In the genomic region with DNA sequence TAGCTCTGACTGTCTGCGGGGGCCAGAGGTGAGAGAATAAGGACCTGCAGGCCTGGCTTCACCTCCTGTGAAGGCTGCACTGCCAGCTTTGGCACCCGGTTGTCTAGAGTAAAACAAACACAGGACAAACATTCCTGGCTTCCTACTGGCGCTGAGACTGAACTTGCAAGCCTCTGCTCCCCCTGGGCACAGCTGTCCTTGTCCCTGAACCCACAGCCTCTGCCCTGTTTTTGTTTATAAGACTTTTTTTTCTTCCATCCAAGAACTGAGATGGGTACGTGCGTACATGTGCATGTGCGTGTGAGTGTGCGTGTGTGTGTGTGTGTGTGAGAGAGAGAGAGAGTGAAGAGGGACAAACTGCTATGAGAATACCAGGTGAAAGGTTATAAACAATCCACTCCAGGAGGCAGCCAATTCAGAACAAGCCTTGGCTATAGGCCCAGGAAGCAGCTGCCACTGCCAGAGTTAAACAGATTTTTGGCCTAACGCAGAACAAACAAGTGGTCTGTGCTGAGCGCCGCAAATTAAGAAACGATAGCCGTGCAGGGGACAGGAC, we compare ENCODE assay signal across 7 mouse cellular contexts. TPM values are rescaled to one million over a fixed set of nuclear protein-coding genes. Genes with fewer than 3 reads are reported as not detected.
DNase-seq lines count a peak whose midpoint lies in the region; ATAC-seq and TF ChIP-seq lines count a peak whose summit lies in the region.

No protein-coding gene starts in this region.

- no peak overlapping the region for H3K9ac ChIP-seq in forebrain, embryonic 11.5 days (ENCODE audit: low read length)

- no peaks in the 10 kb centered on the region for H3K27me3 ChIP-seq in forebrain, embryonic 11.5 days (ENCODE audit: control insufficient read depth, insufficient read depth, low read length)

- no peak overlapping the region for H3K4me3 ChIP-seq in forebrain, embryonic 11.5 days (ENCODE audit: low read depth, low read length)
- no peak overlapping the region for H3K4me3 ChIP-seq in layer of hippocampus, adult 2 months

- no peak overlapping the region for H3K4me2 ChIP-seq in forebrain, embryonic 11.5 days (ENCODE audit: low read depth, low read length, severe bottlenecking)

- 0 out of 2 replicates have a peak, but pooled peaks cover 2% of the 10 kb centered on the region for H3K36me3 ChIP-seq in forebrain, embryonic 11.5 days (ENCODE audit: control insufficient read depth, insufficient read depth, low read length)

- H3K9me3 ChIP-seq in forebrain, embryonic 11.5 days (ENCODE audit: control insufficient read depth, low read length), result no peaks in the 10 kb centered on the region

- intact Hi-C loops in heart, postnatal 14 days (cut with DNase I), result no loop called here

- peak overlapping the region; percentile 15; the same call in 1 of the 2 replicates for H3K27ac ChIP-seq in forebrain, embryonic 11.5 days (ENCODE audit: low read depth, low read length)
- peak overlapping the region; percentile 75 for H3K27ac ChIP-seq in layer of hippocampus, adult 2 months

- 56% methylated on average over 12 of the region's 12 CpGs for WGBS in forebrain, embryonic 11.5 days

- TF ChIP-seq CTCF in layer of hippocampus, adult 2 months (conservative IDR thresholded peaks at IDR 0.05), result no peak

- peak; percentile 45 for DNase-seq in urinary bladder, adult 2 months (ENCODE audit: low spot score)
- no peak for DNase-seq in urinary bladder, postnatal 25 days (ENCODE audit: low spot score)
- DNase-seq in forebrain, embryonic 11.5 days (ENCODE audit: low spot score), result no peak
- DNase-seq in heart, postnatal 14 days, result peak; percentile 82 to 90
- DNase-seq in layer of hippocampus, adult 2 months (ENCODE audit: low spot score in 2 of 2), result peak; percentile 37 to 56
- peak; percentile 95 for DNase-seq in lung, postnatal 36 days
- DNase-seq in natural killer cell, adult 2 months (ENCODE audit: low spot score in 2 of 2), result no peak

- ATAC-seq in forebrain, embryonic 11.5 days (replicated peaks; ENCODE audit: low FRiP score), result no peak

- peaks cover 10% of the 10 kb centered on the region for H3K4me1 ChIP-seq in forebrain, embryonic 11.5 days (replicated peaks; ENCODE audit: control insufficient read depth, insufficient read depth, low read length)

RNA-seq across cellular contexts. Expression of gene Txnip, which starts 2.6 kb away (rescaled TPM):
- 712 and 742 TPM in 2 replicates for polyA plus RNA-seq in urinary bladder, adult 2 months (2012; rRNA removed)
- polyA plus RNA-seq in forebrain, embryonic 11.5 days (2014; fragmentation: Nextera tagmentation; extraction: Ambion mirVana), result 45.5 and 46.3 TPM in 2 replicates
- 100 to 1,000 TPM; 512 to 552 TPM for total RNA-seq in heart, postnatal 14 days (2021)
- total RNA-seq in layer of hippocampus, adult 2 months (2021), result 10 to 100 TPM; 22.6 to 36.4 TPM

RNA-seq across cellular contexts. Expression of gene Gm16253, which starts 21.7 kb away (rescaled TPM):
- polyA plus RNA-seq in urinary bladder, adult 2 months (2012; rRNA removed), result not detected in 2 replicates
- 1.0 TPM in 1 of 2 replicates, not detected in the other for polyA plus RNA-seq in forebrain, embryonic 11.5 days (2014; fragmentation: Nextera tagmentation; extraction: Ambion mirVana)
- 1 to 10 TPM; 3.7 to 4.5 TPM for total RNA-seq in heart, postnatal 14 days (2021)
- total RNA-seq in layer of hippocampus, adult 2 months (2021), result not detected

RNA-seq across cellular contexts. Expression of gene Hfe2, which starts 30.1 kb away (rescaled TPM):
- 0.09 and 0.11 TPM in 2 replicates for polyA plus RNA-seq in urinary bladder, adult 2 months (2012; rRNA removed)
- 0.69 and 0.77 TPM in 2 replicates for polyA plus RNA-seq in forebrain, embryonic 11.5 days (2014; fragmentation: Nextera tagmentation; extraction: Ambion mirVana)
- 100 to 1,000 TPM; 219 to 221 TPM for total RNA-seq in heart, postnatal 14 days (2021)
- total RNA-seq in layer of hippocampus, adult 2 months (2021), result under 1 TPM in 1 of 2 experiments, not detected in 1; 0.23 TPM

RNA-seq across cellular contexts. Expression of gene Polr3gl, which starts 38.9 kb away (rescaled TPM):
- 44.4 and 59.0 TPM in 2 replicates for polyA plus RNA-seq in urinary bladder, adult 2 months (2012; rRNA removed)
- polyA plus RNA-seq in forebrain, embryonic 11.5 days (2014; fragmentation: Nextera tagmentation; extraction: Ambion mirVana), result 22.0 and 28.4 TPM in 2 replicates
- total RNA-seq in heart, postnatal 14 days (2021), result 10 to 100 TPM; 21.8 to 25.3 TPM
- 10 to 100 TPM; 32.1 to 34.4 TPM for total RNA-seq in layer of hippocampus, adult 2 months (2021)

RNA-seq across cellular contexts. Expression of gene Ankrd34a, which starts 41.3 kb away (rescaled TPM):
- polyA plus RNA-seq in urinary bladder, adult 2 months (2012; rRNA removed), result 0.70 and 1.1 TPM in 2 replicates
- polyA plus RNA-seq in forebrain, embryonic 11.5 days (2014; fragmentation: Nextera tagmentation; extraction: Ambion mirVana), result 1.9 and 2.4 TPM in 2 replicates
- 1 to 10 TPM; 1.3 to 1.8 TPM for total RNA-seq in heart, postnatal 14 days (2021)
- total RNA-seq in layer of hippocampus, adult 2 months (2021), result 10 to 100 TPM; 55.2 to 56.7 TPM

Comparison
In these comparisons a context has a peak if more than half of its experiments do, and no peak if none do; other contexts are left out.
1. DNase-seq: peak in urinary bladder, adult 2 months (single experiment), heart, postnatal 14 days (2 of 2), layer of hippocampus, adult 2 months (2 of 2) and lung, postnatal 36 days (single experiment); none in urinary bladder, postnatal 25 days (single experiment), forebrain, embryonic 11.5 days (single experiment) and natural killer cell, adult 2 months (0 of 2).
2. RNA of gene Txnip, which starts 2.6 kb away (total RNA-seq): 512 to 552 TPM in heart, postnatal 14 days; 22.6 to 36.4 TPM in layer of hippocampus, adult 2 months; every median in the first group is over 10 times any median in the second.
3. RNA of gene Gm16253, which starts 21.7 kb away (total RNA-seq): 3.7 to 4.5 TPM in heart, postnatal 14 days; not detected in layer of hippocampus, adult 2 months; every median in the first group is over 4 times any median in the second.
4. RNA of gene Hfe2, which starts 30.1 kb away (total RNA-seq): 219 to 221 TPM in heart, postnatal 14 days; 0.23 TPM in layer of hippocampus, adult 2 months; every median in the first group is over 100 times any median in the second.